Mouse (Mus musculus) spleen, adult 2 months (tissue): Measurements from ENCODE around the gene Zdhhc18. TPM values are rescaled to one million over a fixed set of nuclear protein-coding genes. Genes with fewer than 3 reads are reported as not detected.
A peak's percentile ranks its signal among the peaks of the same experiment; 100 is the strongest.

ENCODE experiments used
- DNase-seq, 2 experiments: peaks; one replicate each; pipeline versions ENCODE4 v3.0.0 to v3.0.0-alpha.2; 2012 to 2021; ENCODE audit warnings: low spot score in 2 of 2, low read depth in 1 of 2
- H3K27ac ChIP-seq: fragments of 200-500 bp; 2 replicates; pipeline ENCODE4 v1.5.1; 2012; ENCODE audit warnings: low read length, inconsistent platforms; ENCODE audit not compliant: insufficient read depth
- H3K27me3 ChIP-seq: fragments of 200-500 bp; 2 replicates; pipeline ENCODE4 v1.6.1; 2012; ENCODE audit warnings: mild to moderate bottlenecking, moderate library complexity, low read length, inconsistent platforms; ENCODE audit not compliant: control insufficient read depth, insufficient read depth
- H3K36me3 ChIP-seq: fragments of 200-500 bp; 2 replicates; pipeline ENCODE4 v1.6.1; 2012; ENCODE audit warnings: mild to moderate bottlenecking, low read length, inconsistent platforms; ENCODE audit not compliant: control insufficient read depth, insufficient read depth
- H3K4me1 ChIP-seq: fragments of 200-500 bp; 2 replicates; pipeline ENCODE4 v1.6.1; 2011; ENCODE audit warnings: inconsistent platforms; ENCODE audit not compliant: control insufficient read depth, insufficient read depth, insufficient read length
- H3K4me3 ChIP-seq: fragments of 200-500 bp; 2 replicates; pipeline ENCODE4 v1.5.1; 2011; ENCODE audit warnings: mild to moderate bottlenecking, inconsistent platforms; ENCODE audit not compliant: insufficient read depth, insufficient read length; ENCODE audit errors: extremely low read depth
- CTCF ChIP-seq: fragments of 200-500 bp; IDR thresholded peaks from 2 replicates; pipeline ENCODE4 v1.5.1; 2011; ENCODE audit warnings: mild to moderate bottlenecking, inconsistent platforms; ENCODE audit not compliant: insufficient read depth, insufficient read length, insufficient replicate concordance; ENCODE audit errors: extremely low read depth
- POLR2A ChIP-seq: fragments of 200-500 bp; IDR thresholded peaks from 2 replicates; pipeline ENCODE4 v1.6.1; 2011; ENCODE audit warnings: low read depth, low read length, inconsistent platforms
- WGBS: fragments of 180-500 bp; shearing (Covaris S2); methylation state at CpG from one replicate; pipeline ENCODE4 v1.1.7; 2018; 5-methylcytosine and 5-hydroxymethylcytosine counted together
- polyA plus RNA-seq: library from polyadenylated mRNA; depleted of rRNA; stranded (reverse); fragments of >200 nt; gene quantifications from 2 replicates; pipeline ENCODE4 v1.2.3, GENCODE M21; 2012

Zdhhc18 gene
- polyA plus RNA-seq, 1 experiment, result 134 TPM

- Histone ChIP-seq H3K4me1 (peaks cover 66% of the 10 kb centered on the region), H3K4me3 (no peak overlapping the region; the same call in 1 of the 2 replicates), H3K27me3 (no peaks in the 10 kb centered on the region), H3K27ac (peak overlapping the region; percentile 97), H3K36me3 (peaks cover 16% of the 10 kb centered on the region; the same call in 1 of the 2 replicates)
- WGBS, result 24% methylated on average over 5 of the region's 5 CpGs
- TF ChIP-seq CTCF, result no peak
- TF ChIP-seq POLR2A, result no peak
- DNase-seq, result no peak
Observed at GRCm38 (mm10) chr4:133626221-133626620, 23.7 kb downstream of the Zdhhc18 start.

GRCm38 (mm10) chr4:133625621-133626071 lies 24.3 kb downstream of the Zdhhc18 start:
- 4% methylated on average over 11 of the region's 11 CpGs for WGBS
- peak overlapping the region; percentile 1; the same call in 1 of the 2 replicates for H3K4me3 ChIP-seq
- H3K4me1 ChIP-seq, result peaks cover 66% of the 10 kb centered on the region
- TF ChIP-seq POLR2A (no peak; the same call in 1 of the 2 replicates), CTCF (no peak)
- H3K27me3 ChIP-seq, result no peaks in the 10 kb centered on the region
- H3K27ac ChIP-seq, result peak overlapping the region; percentile 97
- peaks cover 16% of the 10 kb centered on the region; the same call in 1 of the 2 replicates for H3K36me3 ChIP-seq
- peak; percentile 75 to 78 for DNase-seq

GRCm38 (mm10) chr4:133624830-133625229 lies 25.1 kb downstream of the Zdhhc18 start:
- WGBS, result 57% methylated on average over 7 of the region's 7 CpGs
- H3K4me1 ChIP-seq, result peaks cover 66% of the 10 kb centered on the region
- no peaks in the 10 kb centered on the region for H3K27me3 ChIP-seq
- H3K36me3 ChIP-seq, result peaks cover 16% of the 10 kb centered on the region; the same call in 1 of the 2 replicates
- TF ChIP-seq POLR2A (no peak), CTCF (no peak)
- peak overlapping the region; percentile 97 for H3K27ac ChIP-seq
- H3K4me3 ChIP-seq, result no peak overlapping the region
- no peak for DNase-seq

GRCm38 (mm10) chr4:133622161-133622695 lies 27.7 kb downstream of the Zdhhc18 start:
- Histone ChIP-seq H3K4me1 (peaks cover 57% of the 10 kb centered on the region), H3K36me3 (peaks cover 22% of the 10 kb centered on the region), H3K27ac (peak overlapping the region; percentile 99), H3K27me3 (no peaks in the 10 kb centered on the region), H3K4me3 (peak overlapping the region; percentile 41; the same call in 1 of the 2 replicates)
- peak; percentile 60 to 87 for DNase-seq
- 22% methylated on average over 11 of the region's 11 CpGs for WGBS
- TF ChIP-seq POLR2A (peak; percentile 11; the same call in 1 of the 2 replicates), CTCF (no peak)

GRCm38 (mm10) chr4:133620668-133621067 lies 29.3 kb downstream of the Zdhhc18 start:
- peak overlapping the region; percentile 90 for H3K27ac ChIP-seq
- peak in 1 of 2 experiments; percentile 54 for DNase-seq
- 25% methylated on average over 8 of the region's 8 CpGs for WGBS
- H3K27me3 ChIP-seq, result no peaks in the 10 kb centered on the region
- no peak overlapping the region for H3K4me3 ChIP-seq
- TF ChIP-seq POLR2A, result no peak
- no peak for TF ChIP-seq CTCF
- peaks cover 42% of the 10 kb centered on the region for H3K4me1 ChIP-seq
- peaks cover 17% of the 10 kb centered on the region for H3K36me3 ChIP-seq

- 30% methylated on average over 4 of the region's 4 CpGs for WGBS
- H3K4me1 ChIP-seq, result peaks cover 39% of the 10 kb centered on the region; the same call in 1 of the 2 replicates
- DNase-seq, result peak in 1 of 2 experiments; percentile 52
- peak overlapping the region; percentile 90 for H3K27ac ChIP-seq
- TF ChIP-seq CTCF (no peak), POLR2A (no peak)
- H3K4me3 ChIP-seq, result no peak overlapping the region
- H3K27me3 ChIP-seq, result no peaks in the 10 kb centered on the region
- H3K36me3 ChIP-seq, result peaks cover 13% of the 10 kb centered on the region
Observed at GRCm38 (mm10) chr4:133619473-133620136, 30.3 kb downstream of the Zdhhc18 start.
